Mouse (Mus musculus): ENCODE measurements around the gene Sox13.

DNA sequence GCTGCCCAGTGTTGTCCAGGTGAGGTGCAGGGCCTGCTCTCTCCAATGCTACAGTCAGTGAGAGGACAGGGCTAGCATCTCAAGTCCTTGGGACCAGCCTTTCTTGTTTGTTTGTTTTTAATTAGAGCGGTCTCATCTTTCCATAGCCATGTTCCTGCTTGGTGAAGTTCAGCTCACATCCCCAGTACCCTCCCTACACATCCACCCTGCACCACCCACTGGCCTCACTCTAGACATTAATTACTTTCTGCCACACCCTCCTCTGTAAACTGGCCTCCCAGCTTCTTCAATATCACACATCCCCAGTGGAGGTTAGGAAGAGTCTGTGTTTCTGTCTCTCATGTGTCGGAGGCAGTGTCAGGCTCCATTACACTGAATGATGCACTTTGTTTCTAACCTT is 79.8 kb downstream of the Sox13 start:
- TF ChIP-seq POLR2A (IDR thresholded peaks at IDR 0.05; ENCODE audit: low read depth, low read length): no peak
- no peak for TF ChIP-seq MXI1 (IDR thresholded peaks at IDR 0.05; ENCODE audit: low read depth, low read length)
- TF ChIP-seq TCF12 (IDR thresholded peaks at IDR 0.05; ENCODE audit: low read depth, low read length): no peak
- TF ChIP-seq SIN3A (IDR thresholded peaks at IDR 0.05; ENCODE audit: low read length): no peak
- TF ChIP-seq CTCF (conservative IDR thresholded peaks at IDR 0.05 in 1 of 2, IDR thresholded peaks at IDR 0.05 in 1 of 2; ENCODE audit: low read depth in 2 of 2, low read length in 2 of 2): no peak
- TF ChIP-seq EP300 (IDR thresholded peaks at IDR 0.05; ENCODE audit: low read length): no peak
- no peak for TF ChIP-seq MAFK (IDR thresholded peaks at IDR 0.05; ENCODE audit: insufficient replicate concordance, low read length)
- no peak for TF ChIP-seq POLR2AphosphoS2 (IDR thresholded peaks at IDR 0.05; ENCODE audit: low read depth, low read length)
- TF ChIP-seq NELFE (IDR thresholded peaks at IDR 0.05; ENCODE audit: low read depth, low read length): no peak
- TF ChIP-seq USF2 (conservative IDR thresholded peaks at IDR 0.05; ENCODE audit: low read depth, low read length): no peak

All from CH12.LX (cell line).